Mouse (Mus musculus): ENCODE results near the gene Lama4. TPM values are rescaled to one million over a fixed set of nuclear protein-coding genes. Genes with fewer than 3 reads are reported as not detected.
A peak's percentile ranks its signal among the peaks of the same experiment; 100 is the strongest.

Lama4 gene
- polyA plus RNA-seq, 1 experiment from 2014 or later = 142 TPM

DNA sequence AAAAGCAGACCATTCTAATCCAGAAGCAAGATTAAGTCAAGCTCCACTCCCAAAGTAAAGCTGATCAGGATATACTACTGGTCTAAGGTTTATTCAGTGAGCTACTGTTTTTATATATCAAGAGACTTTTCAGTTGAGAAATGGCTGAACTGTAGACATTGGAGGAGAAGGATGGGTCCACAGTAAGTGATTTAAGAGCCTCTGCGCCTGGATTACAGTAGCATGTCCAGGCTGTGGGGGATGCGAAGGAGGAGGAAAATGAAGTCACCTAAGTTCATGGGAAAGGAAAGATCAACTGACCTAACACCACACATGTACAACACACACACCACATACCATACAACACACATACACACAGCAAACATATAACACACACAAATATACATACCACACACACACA is 1.3 kb downstream of the Lama4 start:
- WGBS = 24% methylated on average over 2 of the region's 2 CpGs
- H3K4me1 ChIP-seq (ENCODE audit: control insufficient read depth in 2 of 2, insufficient read depth in 2 of 2, low read length in 2 of 2) = peaks cover 17 to 66% of the 10 kb centered on the region in 2 experiments
- no peak for ATAC-seq (ENCODE audit: insufficient number of reproducible peaks, insufficient read depth, low FRiP score, low read depth)

DNA sequence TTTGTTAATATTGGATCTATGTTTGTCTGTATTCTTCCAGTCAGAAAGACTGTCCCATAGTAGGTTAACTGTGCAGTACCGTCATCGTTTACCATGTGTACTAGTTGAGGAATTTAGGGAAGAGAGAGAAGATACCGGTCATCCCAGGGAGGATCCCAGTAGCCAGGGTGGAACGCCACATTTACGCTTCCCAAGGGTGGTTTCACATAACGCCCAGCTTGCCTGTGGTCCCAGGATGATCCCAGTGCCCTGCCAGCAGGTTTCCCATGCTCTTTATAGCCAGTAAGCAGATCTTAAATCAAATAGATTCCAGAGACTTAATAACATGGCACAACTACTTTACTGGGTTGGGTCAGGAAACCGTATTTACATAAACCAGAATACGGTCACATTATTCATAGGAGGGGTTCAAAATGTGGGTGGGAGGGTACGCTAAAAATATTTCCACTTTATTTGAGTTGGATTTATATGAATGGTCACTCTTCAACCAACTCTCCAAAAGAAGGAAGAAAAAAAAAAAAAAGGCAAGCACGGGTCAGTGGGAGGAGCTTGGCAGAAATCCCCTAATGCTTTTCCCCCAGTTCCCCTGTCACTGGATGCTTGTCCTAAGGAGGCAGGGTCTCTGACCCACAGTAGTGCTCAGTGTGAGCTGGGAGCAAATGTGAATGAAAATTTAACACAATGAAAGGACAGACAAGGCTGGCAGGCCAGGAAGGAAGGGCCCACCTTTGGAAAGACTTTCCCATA is 3.2 kb downstream of the Lama4 start:
- Histone ChIP-seq H3K27ac (replicated peaks in 1 of 2; ENCODE audit: control insufficient read depth in 1 of 2, insufficient read depth in 1 of 2, low read depth in 2 of 2, low read length in 2 of 2) (peak overlapping the region; percentile 67 to 69), H3K36me3 (ENCODE audit: control insufficient read depth, insufficient read depth, low read length) (peaks cover 9% of the 10 kb centered on the region), H3K9ac (ENCODE audit: low read length) (peak overlapping the region; percentile 74), H3K4me1 (ENCODE audit: control insufficient read depth in 2 of 2, insufficient read depth in 2 of 2, low read length in 2 of 2) (peaks cover 13 to 53% of the 10 kb centered on the region in 2 experiments), H3K4me3 (ENCODE audit: control insufficient read depth in 1 of 2, insufficient read depth in 1 of 2, low read depth in 1 of 2, low read length in 2 of 2) (peak overlapping the region; percentile 56 to 65), H3K9me3 (ENCODE audit: control insufficient read depth, low read length) (no peaks in the 10 kb centered on the region), H3K27me3 (ENCODE audit: control insufficient read depth, insufficient read depth, low read length) (no peaks in the 10 kb centered on the region), H3K4me2 (ENCODE audit: low read length) (peak overlapping the region; percentile 78)
- WGBS = 31% methylated on average over 10 of the region's 10 CpGs
- no peak for ATAC-seq (ENCODE audit: insufficient number of reproducible peaks, insufficient read depth, low FRiP score, low read depth)

More for the DNA sequence above, 1.3 kb downstream of the Lama4 start:
- Histone ChIP-seq H3K9ac (ENCODE audit: low read length) (peak overlapping the region; percentile 87), H3K27ac (replicated peaks in 1 of 2; ENCODE audit: control insufficient read depth in 1 of 2, insufficient read depth in 1 of 2, low read depth in 2 of 2, low read length in 2 of 2) (peak overlapping the region; percentile 87 to 97), H3K4me2 (ENCODE audit: low read length) (peak overlapping the region; percentile 78), H3K4me3 (ENCODE audit: control insufficient read depth in 1 of 2, insufficient read depth in 1 of 2, low read depth in 1 of 2, low read length in 2 of 2) (peak overlapping the region; percentile 65 to 88), H3K27me3 (ENCODE audit: control insufficient read depth, insufficient read depth, low read length) (no peaks in the 10 kb centered on the region), H3K36me3 (ENCODE audit: control insufficient read depth, insufficient read depth, low read length) (peaks cover 8% of the 10 kb centered on the region), H3K9me3 (ENCODE audit: control insufficient read depth, low read length) (no peaks in the 10 kb centered on the region)

DNA sequence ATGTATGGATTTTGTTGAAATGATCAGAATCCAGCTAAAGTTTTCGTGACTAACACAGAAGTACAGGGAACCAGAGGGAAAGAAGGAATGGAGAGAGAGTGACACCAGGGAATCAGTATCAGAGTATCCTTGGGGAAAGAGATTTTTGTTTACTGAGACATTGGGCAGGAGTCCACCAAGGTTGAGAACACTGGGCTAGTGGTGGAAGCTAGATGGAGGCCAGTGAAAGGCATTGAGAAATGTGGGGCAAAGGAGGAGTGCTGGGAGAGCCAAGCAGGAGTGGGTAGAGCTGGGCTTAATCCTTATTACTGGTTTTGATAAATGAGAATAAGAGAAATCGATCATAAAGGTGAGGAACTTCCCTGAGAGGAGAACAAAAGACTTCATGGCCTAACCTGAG is 4.2 kb downstream of the Lama4 start:
- H3K9ac ChIP-seq (ENCODE audit: low read length) = peak overlapping the region; percentile 74; the same call in 1 of the 2 replicates
- peaks cover 13 to 44% of the 10 kb centered on the region in 2 experiments for H3K4me1 ChIP-seq (ENCODE audit: control insufficient read depth in 2 of 2, insufficient read depth in 2 of 2, low read length in 2 of 2)
- H3K4me2 ChIP-seq (ENCODE audit: low read length) = peak overlapping the region; percentile 78
- H3K9me3 ChIP-seq (ENCODE audit: control insufficient read depth, low read length) = no peaks in the 10 kb centered on the region
- no peaks in the 10 kb centered on the region for H3K27me3 ChIP-seq (ENCODE audit: control insufficient read depth, insufficient read depth, low read length)
- no peak for ATAC-seq (ENCODE audit: insufficient number of reproducible peaks, insufficient read depth, low FRiP score, low read depth)
- peak overlapping the region in 1 of 2 experiments; percentile 65; a peak in 2 of 4 replicates for H3K4me3 ChIP-seq (ENCODE audit: control insufficient read depth in 1 of 2, insufficient read depth in 1 of 2, low read depth in 1 of 2, low read length in 2 of 2)
- peak overlapping the region; percentile 5 to 61; a peak in 2 of 4 replicates for H3K27ac ChIP-seq (replicated peaks in 1 of 2; ENCODE audit: control insufficient read depth in 1 of 2, insufficient read depth in 1 of 2, low read depth in 2 of 2, low read length in 2 of 2)
- WGBS = 71% methylated on average over 2 of the region's 2 CpGs
- peaks cover 17% of the 10 kb centered on the region for H3K36me3 ChIP-seq (ENCODE audit: control insufficient read depth, insufficient read depth, low read length)

DNA sequence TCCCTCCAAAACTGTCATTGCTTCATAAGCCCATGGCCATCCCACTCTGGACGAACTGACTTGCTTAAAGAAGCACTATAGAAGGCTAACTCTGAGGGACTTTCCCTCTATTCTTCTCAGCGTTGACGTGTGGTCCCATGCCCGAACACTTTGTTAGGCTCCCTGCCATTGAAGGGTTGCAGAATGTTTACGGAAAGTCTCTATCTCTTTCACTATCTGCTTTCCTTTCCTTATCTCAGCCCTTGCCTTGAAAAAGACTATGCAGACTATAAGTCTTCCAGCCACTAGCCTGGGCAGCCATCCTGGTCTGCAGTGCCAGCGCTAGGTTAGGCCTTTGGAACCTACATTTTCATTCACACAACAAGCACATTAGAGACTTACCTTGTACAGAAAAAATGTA is 4.7 kb downstream of the Lama4 start:
- no peaks in the 10 kb centered on the region for H3K27me3 ChIP-seq (ENCODE audit: control insufficient read depth, insufficient read depth, low read length)
- H3K4me3 ChIP-seq (ENCODE audit: control insufficient read depth in 1 of 2, insufficient read depth in 1 of 2, low read depth in 1 of 2, low read length in 2 of 2) = peak overlapping the region in 1 of 2 experiments; percentile 65; a peak in 2 of 4 replicates
- no peaks in the 10 kb centered on the region for H3K9me3 ChIP-seq (ENCODE audit: control insufficient read depth, low read length)
- peak overlapping the region; percentile 34 to 61; a peak in 2 of 4 replicates for H3K27ac ChIP-seq (replicated peaks in 1 of 2; ENCODE audit: control insufficient read depth in 1 of 2, insufficient read depth in 1 of 2, low read depth in 2 of 2, low read length in 2 of 2)
- peak overlapping the region; percentile 78 for H3K4me2 ChIP-seq (ENCODE audit: low read length)
- no peak for ATAC-seq (ENCODE audit: insufficient number of reproducible peaks, insufficient read depth, low FRiP score, low read depth)
- 21% methylated on average over 6 of the region's 6 CpGs for WGBS
- H3K36me3 ChIP-seq (ENCODE audit: control insufficient read depth, insufficient read depth, low read length) = peaks cover 22% of the 10 kb centered on the region
- peak overlapping the region; percentile 74; the same call in 1 of the 2 replicates for H3K9ac ChIP-seq (ENCODE audit: low read length)
- peaks cover 9 to 40% of the 10 kb centered on the region in 2 experiments for H3K4me1 ChIP-seq (ENCODE audit: control insufficient read depth in 2 of 2, insufficient read depth in 2 of 2, low read length in 2 of 2)

DNA sequence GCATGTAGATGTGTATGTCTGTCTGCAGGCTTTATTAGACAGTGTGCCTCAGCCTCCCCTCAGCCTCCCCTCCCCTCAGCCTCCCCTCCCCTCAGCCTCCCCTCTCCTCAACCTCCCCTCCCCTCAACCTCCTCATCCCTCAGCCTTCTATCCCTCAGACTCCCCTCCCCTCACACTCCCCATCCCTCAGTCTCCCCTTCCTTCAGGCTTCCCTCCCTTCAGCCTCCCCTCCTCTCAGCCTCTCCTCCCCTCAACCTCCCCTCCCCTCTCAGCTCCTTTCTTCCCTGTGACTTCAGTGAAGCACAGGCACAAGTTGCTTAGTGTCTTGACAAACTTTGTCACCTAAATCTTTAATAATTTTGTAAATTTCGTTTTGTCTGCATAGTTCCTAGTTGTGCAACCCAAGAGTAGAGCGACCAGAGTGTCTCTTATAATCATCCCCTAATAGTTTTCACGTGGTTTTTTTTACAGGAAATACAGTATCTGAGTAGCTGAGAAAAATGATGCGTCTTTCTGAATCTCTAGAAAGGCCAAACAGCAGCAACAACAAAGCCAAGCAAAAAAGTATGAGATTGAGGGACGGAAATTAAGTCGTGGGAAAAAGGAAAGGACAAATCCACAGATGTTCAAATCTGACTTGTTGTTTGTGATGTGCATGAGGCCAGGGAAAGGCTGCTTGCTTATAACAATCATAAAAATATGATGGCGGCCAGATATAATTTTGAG is 7.1 kb downstream of the Lama4 start:
- 61% methylated on average over 7 of the region's 7 CpGs for WGBS
- Histone ChIP-seq H3K4me2 (ENCODE audit: low read length) (no peak overlapping the region), H3K27ac (replicated peaks in 1 of 2; ENCODE audit: control insufficient read depth in 1 of 2, insufficient read depth in 1 of 2, low read depth in 2 of 2, low read length in 2 of 2) (no peak overlapping the region; a peak in 1 of 4 replicates)

DNA sequence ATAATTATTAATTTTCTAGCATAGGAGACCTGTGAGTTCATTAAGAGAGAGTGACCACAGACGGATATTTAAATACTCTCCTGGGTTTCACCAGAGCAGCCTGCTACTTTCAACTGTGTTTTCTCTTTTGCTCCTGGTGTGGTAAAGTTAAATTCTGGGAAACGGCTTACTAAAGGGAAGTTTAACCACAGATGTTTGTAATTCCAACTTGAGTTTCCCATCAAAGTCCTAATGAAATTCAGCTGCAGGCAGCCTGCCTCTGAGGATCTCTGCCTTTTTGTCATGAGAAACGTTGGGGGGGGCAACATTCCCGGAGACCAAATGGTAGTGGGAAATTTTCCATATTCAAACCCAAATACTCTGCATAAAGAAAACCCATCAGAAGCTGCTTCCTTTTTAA is 7.7 kb downstream of the Lama4 start:
- H3K9ac ChIP-seq (ENCODE audit: low read length) = no peak overlapping the region
- no peak overlapping the region; a peak in 1 of 4 replicates for H3K27ac ChIP-seq (replicated peaks in 1 of 2; ENCODE audit: control insufficient read depth in 1 of 2, insufficient read depth in 1 of 2, low read depth in 2 of 2, low read length in 2 of 2)
- no peaks in the 10 kb centered on the region for H3K9me3 ChIP-seq (ENCODE audit: control insufficient read depth, low read length)
- whole genome bisulfite sequencing = 52% methylated on average over 4 of the region's 4 CpGs
- no peak for ATAC-seq (ENCODE audit: insufficient number of reproducible peaks, insufficient read depth, low FRiP score, low read depth)
- H3K4me2 ChIP-seq (ENCODE audit: low read length) = no peak overlapping the region
- peaks cover 36% of the 10 kb centered on the region for H3K36me3 ChIP-seq (ENCODE audit: control insufficient read depth, insufficient read depth, low read length)
- no peak overlapping the region for H3K4me3 ChIP-seq (ENCODE audit: control insufficient read depth in 1 of 2, insufficient read depth in 1 of 2, low read depth in 1 of 2, low read length in 2 of 2)
- peaks cover 9 to 41% of the 10 kb centered on the region in 2 experiments for H3K4me1 ChIP-seq (ENCODE audit: control insufficient read depth in 2 of 2, insufficient read depth in 2 of 2, low read length in 2 of 2)
- no peaks in the 10 kb centered on the region for H3K27me3 ChIP-seq (ENCODE audit: control insufficient read depth, insufficient read depth, low read length)

More for the DNA sequence above, 7.1 kb downstream of the Lama4 start:
- no peak for ATAC-seq (ENCODE audit: insufficient number of reproducible peaks, insufficient read depth, low FRiP score, low read depth)
- Histone ChIP-seq H3K4me1 (ENCODE audit: control insufficient read depth in 2 of 2, insufficient read depth in 2 of 2, low read length in 2 of 2) (peaks cover 7 to 38% of the 10 kb centered on the region in 2 experiments), H3K27me3 (ENCODE audit: control insufficient read depth, insufficient read depth, low read length) (no peaks in the 10 kb centered on the region), H3K9ac (ENCODE audit: low read length) (no peak overlapping the region), H3K36me3 (ENCODE audit: control insufficient read depth, insufficient read depth, low read length) (peaks cover 33% of the 10 kb centered on the region), H3K9me3 (ENCODE audit: control insufficient read depth, low read length) (no peaks in the 10 kb centered on the region), H3K4me3 (ENCODE audit: control insufficient read depth in 1 of 2, insufficient read depth in 1 of 2, low read depth in 1 of 2, low read length in 2 of 2) (no peak overlapping the region)

DNA sequence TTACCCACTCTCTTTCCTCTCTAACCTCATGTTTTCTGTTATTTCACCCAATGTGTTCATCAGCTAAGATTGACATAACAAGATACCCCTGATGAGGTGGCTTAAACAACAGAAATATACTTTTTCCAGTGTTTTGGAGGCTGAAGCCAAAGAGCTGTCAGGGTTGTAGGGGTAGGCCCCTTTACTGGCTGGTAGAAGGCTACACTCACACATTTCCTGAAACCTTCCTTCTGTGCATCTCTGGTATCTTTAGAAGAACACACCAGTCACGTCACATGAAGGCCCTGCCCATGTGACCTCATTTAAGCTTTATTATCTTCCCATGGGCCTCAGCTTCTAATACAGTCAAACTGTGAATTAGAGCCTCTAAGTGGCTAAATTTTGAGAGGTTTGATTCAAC is 12.9 kb downstream of the Lama4 start:
- Histone ChIP-seq H3K4me2 (ENCODE audit: low read length) (no peak overlapping the region), H3K36me3 (ENCODE audit: control insufficient read depth, insufficient read depth, low read length) (peaks cover 28% of the 10 kb centered on the region), H3K4me3 (ENCODE audit: control insufficient read depth in 1 of 2, insufficient read depth in 1 of 2, low read depth in 1 of 2, low read length in 2 of 2) (no peak overlapping the region), H3K9ac (ENCODE audit: low read length) (no peak overlapping the region), H3K4me1 (ENCODE audit: control insufficient read depth in 2 of 2, insufficient read depth in 2 of 2, low read length in 2 of 2) (peaks cover 8 to 44% of the 10 kb centered on the region in 2 experiments), H3K9me3 (ENCODE audit: control insufficient read depth, low read length) (no peaks in the 10 kb centered on the region), H3K27me3 (ENCODE audit: control insufficient read depth, insufficient read depth, low read length) (no peaks in the 10 kb centered on the region), H3K27ac (replicated peaks in 1 of 2; ENCODE audit: control insufficient read depth in 1 of 2, insufficient read depth in 1 of 2, low read depth in 2 of 2, low read length in 2 of 2) (no peak overlapping the region)
- no peak for ATAC-seq (ENCODE audit: insufficient number of reproducible peaks, insufficient read depth, low FRiP score, low read depth)
- 50% methylated on average over 1 of the region's 1 CpGs for WGBS
